Mouse (Mus musculus) stomach, postnatal 0 days (tissue): ENCODE measurements around the gene Cep164.

Experiments used
- CTCF ChIP-seq: IDR thresholded peaks from 2 replicates; pipeline ENCODE4 v1.5.1; 2016; ENCODE audit warnings: antibody characterized with exemption, low read depth, mild to moderate bottlenecking, moderate library complexity
- EP300 ChIP-seq: optimal IDR thresholded peaks from 2 replicates; pipeline ENCODE3; 2016; ENCODE audit warnings: antibody characterized with exemption

- TF ChIP-seq EP300 (no peak), CTCF (no peak)
Measured at GRCm38 (mm10) chr9:45870265-45870664, 41.8 kb upstream of the Cep164 start.
